Mouse (Mus musculus) forebrain, embryonic 15.5 days (tissue): Measurements from ENCODE around the gene Tmeff1. TPM values are rescaled to one million over a fixed set of nuclear protein-coding genes. Genes with fewer than 3 reads are reported as not detected.
A peak's percentile ranks its signal among the peaks of the same experiment; 100 is the strongest.

Experiments
- ATAC-seq: fragments of 200-750 bp; cut with Nextera tagmentation; replicated peaks from 2 replicates; pipeline ENCODE4 v1.8.0; 2017; ENCODE audit warnings: mild to moderate bottlenecking, moderate TSS enrichment, moderate library complexity
- H3K27ac ChIP-seq: fragments of 300-500 bp; sonication (generic); replicated peaks from 2 replicates; pipeline ENCODE4 v1.5.1; 2015; ENCODE audit warnings: mild to moderate bottlenecking, inconsistent platforms
- H3K27me3 ChIP-seq: fragments of 300-500 bp; sonication (generic); 2 replicates; pipeline ENCODE4 v1.6.1; 2015; ENCODE audit warnings: inconsistent platforms
- H3K36me3 ChIP-seq: fragments of 300-500 bp; sonication (generic); 2 replicates; pipeline ENCODE4 v1.6.1; 2015; ENCODE audit warnings: mild to moderate bottlenecking, inconsistent platforms
- H3K4me1 ChIP-seq: fragments of 300-500 bp; sonication (generic); 2 replicates; pipeline ENCODE4 v1.6.1; 2015; ENCODE audit warnings: inconsistent platforms
- H3K4me2 ChIP-seq: fragments of 300-500 bp; sonication (generic); replicated peaks from 2 replicates; pipeline ENCODE4 v1.6.1; 2015; ENCODE audit warnings: mild to moderate bottlenecking, inconsistent platforms
- H3K4me3 ChIP-seq: fragments of 300-500 bp; sonication (generic); 2 replicates; pipeline ENCODE4 v1.5.1; 2015; ENCODE audit warnings: mild to moderate bottlenecking, inconsistent platforms
- H3K9ac ChIP-seq: fragments of 300-500 bp; sonication (generic); replicated peaks from 2 replicates; pipeline ENCODE4 v1.6.1; 2015; ENCODE audit warnings: mild to moderate bottlenecking, inconsistent platforms
- H3K9me3 ChIP-seq: fragments of 300-500 bp; sonication (generic); 2 replicates; pipeline ENCODE4 v1.6.1; 2016; ENCODE audit warnings: inconsistent platforms
- WGBS: fragments of 180-500 bp; shearing (Covaris S2); methylation state at CpG from one replicate; pipeline ENCODE4 v1.1.7; 2015; ENCODE audit warnings: mixed read lengths; 5-methylcytosine and 5-hydroxymethylcytosine counted together
- polyA plus RNA-seq: library from polyadenylated mRNA; unstranded; fragments of >200 nt; fragmentation: Nextera tagmentation; extraction: Ambion mirVana; gene quantifications from 2 replicates; pipeline ENCODE4 v1.2.1, GENCODE M21; 2015

Gene Tmeff1
- polyA plus RNA-seq, 1 experiment from 2014 or later, result 241 TPM

GRCm38 (mm10) chr4:48634058-48634457 is 49.1 kb downstream of the Tmeff1 start:
- 63% methylated on average over 2 of the region's 2 CpGs for WGBS
- no peak overlapping the region for H3K27ac ChIP-seq
- no peak overlapping the region for H3K9ac ChIP-seq
- 0 out of 2 replicates have a peak, but pooled peaks cover 2% of the 10 kb centered on the region for H3K4me1 ChIP-seq
- H3K27me3 ChIP-seq, result no peaks in the 10 kb centered on the region
- no peaks in the 10 kb centered on the region for H3K9me3 ChIP-seq
- peaks cover 26% of the 10 kb centered on the region for H3K36me3 ChIP-seq
- no peak for ATAC-seq
- H3K4me3 ChIP-seq, result no peak overlapping the region
- no peak overlapping the region for H3K4me2 ChIP-seq

GRCm38 (mm10) chr4:48636831-48637230 is 51.9 kb downstream of the Tmeff1 start:
- WGBS, result 96% methylated on average over 13 of the region's 13 CpGs
- no peak overlapping the region for H3K9ac ChIP-seq
- H3K27ac ChIP-seq, result no peak overlapping the region
- no peaks in the 10 kb centered on the region for H3K9me3 ChIP-seq
- no peaks in the 10 kb centered on the region for H3K27me3 ChIP-seq
- H3K36me3 ChIP-seq, result peaks cover 48% of the 10 kb centered on the region
- H3K4me2 ChIP-seq, result no peak overlapping the region
- no peak overlapping the region for H3K4me3 ChIP-seq
- ATAC-seq, result no peak
- no peaks in the 10 kb centered on the region for H3K4me1 ChIP-seq

- H3K27ac ChIP-seq, result no peak overlapping the region
- H3K9ac ChIP-seq, result no peak overlapping the region
- H3K4me1 ChIP-seq, result no peaks in the 10 kb centered on the region
- no peak overlapping the region for H3K4me3 ChIP-seq
- ATAC-seq, result no peak
- H3K27me3 ChIP-seq, result no peaks in the 10 kb centered on the region
- no peaks in the 10 kb centered on the region for H3K9me3 ChIP-seq
- H3K36me3 ChIP-seq, result peaks cover 49% of the 10 kb centered on the region
- 80% methylated on average over 10 of the region's 10 CpGs for WGBS
- H3K4me2 ChIP-seq, result no peak overlapping the region
Observed at GRCm38 (mm10) chr4:48638132-48638531, 53.2 kb downstream of the Tmeff1 start.

DNA sequence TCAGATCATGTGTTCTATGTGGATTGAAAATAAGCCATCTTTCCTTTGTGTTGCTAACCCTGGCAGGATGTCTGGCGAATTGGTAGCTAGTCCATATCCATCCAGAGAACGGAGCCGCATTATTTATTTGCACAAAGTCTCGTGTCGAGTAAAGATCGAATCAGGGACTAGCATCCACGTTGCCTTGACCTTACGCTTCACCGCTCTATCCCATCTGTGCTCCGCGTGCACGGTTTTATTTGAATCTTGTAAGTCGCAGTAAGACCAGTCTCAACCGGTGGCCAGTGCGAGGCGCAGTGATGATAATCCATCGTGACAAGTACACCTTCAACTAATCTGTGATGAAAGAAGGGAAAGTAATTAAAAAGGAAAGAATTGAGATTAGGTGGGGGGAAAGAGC is 54.5 kb downstream of the Tmeff1 start:
- no peaks in the 10 kb centered on the region for H3K4me1 ChIP-seq
- no peak overlapping the region for H3K4me2 ChIP-seq
- no peak overlapping the region for H3K4me3 ChIP-seq
- H3K27ac ChIP-seq, result no peak overlapping the region
- no peaks in the 10 kb centered on the region for H3K9me3 ChIP-seq
- ATAC-seq, result no peak
- WGBS, result 93% methylated on average over 17 of the region's 17 CpGs
- H3K27me3 ChIP-seq, result no peaks in the 10 kb centered on the region
- peaks cover 53% of the 10 kb centered on the region for H3K36me3 ChIP-seq
- H3K9ac ChIP-seq, result no peak overlapping the region

DNA sequence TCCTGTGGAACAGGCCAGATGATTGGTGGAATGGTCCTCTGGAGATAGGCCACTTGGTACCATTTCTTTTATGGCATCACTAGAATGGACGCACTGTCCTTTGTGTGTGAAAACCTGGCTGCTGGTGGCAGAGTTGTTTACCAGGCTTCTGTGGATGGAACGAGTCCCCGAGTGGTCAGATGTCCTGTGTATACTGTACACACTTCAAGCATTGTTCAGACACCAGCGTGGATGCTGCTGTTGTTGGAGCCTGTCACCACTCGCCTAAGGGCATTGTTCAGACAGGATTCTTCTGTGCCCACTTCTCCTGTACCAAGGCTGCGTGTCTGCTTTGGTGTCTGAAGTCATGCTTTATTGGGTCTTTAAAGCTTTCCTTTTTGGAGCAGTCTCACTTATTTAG is 58.8 kb downstream of the Tmeff1 start:
- peaks cover 61% of the 10 kb centered on the region for H3K36me3 ChIP-seq
- H3K9me3 ChIP-seq, result no peaks in the 10 kb centered on the region
- H3K27me3 ChIP-seq, result no peaks in the 10 kb centered on the region
- no peak for ATAC-seq
- H3K4me3 ChIP-seq, result no peak overlapping the region
- 88% methylated on average over 6 of the region's 6 CpGs for WGBS
- no peak overlapping the region for H3K4me2 ChIP-seq
- no peaks in the 10 kb centered on the region for H3K4me1 ChIP-seq
- H3K27ac ChIP-seq, result no peak overlapping the region
- H3K9ac ChIP-seq, result no peak overlapping the region

DNA sequence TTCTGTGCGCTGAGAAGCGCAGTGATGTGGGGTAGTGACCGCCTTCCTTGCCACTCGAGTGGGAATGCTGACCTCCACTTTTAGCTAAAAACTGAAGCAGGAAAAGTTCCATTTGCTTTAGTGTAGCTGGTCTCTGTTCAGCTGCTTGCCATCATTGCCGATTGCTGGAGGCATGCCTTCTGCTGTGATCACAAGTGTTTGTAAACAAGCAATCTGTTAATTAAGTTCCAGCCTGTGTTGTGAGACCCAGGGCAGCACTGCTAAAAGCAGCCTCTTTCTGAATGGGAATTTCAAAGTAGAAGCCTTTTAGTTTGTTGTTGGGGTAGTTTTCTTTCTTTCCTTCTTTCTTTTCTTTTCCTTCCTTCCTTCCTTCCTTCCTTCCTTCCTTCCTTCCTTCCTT is 61.2 kb downstream of the Tmeff1 start:
- 0 out of 2 replicates have a peak, but pooled peaks have one; percentile 54 for ATAC-seq
- peaks cover 60% of the 10 kb centered on the region for H3K36me3 ChIP-seq

DNA sequence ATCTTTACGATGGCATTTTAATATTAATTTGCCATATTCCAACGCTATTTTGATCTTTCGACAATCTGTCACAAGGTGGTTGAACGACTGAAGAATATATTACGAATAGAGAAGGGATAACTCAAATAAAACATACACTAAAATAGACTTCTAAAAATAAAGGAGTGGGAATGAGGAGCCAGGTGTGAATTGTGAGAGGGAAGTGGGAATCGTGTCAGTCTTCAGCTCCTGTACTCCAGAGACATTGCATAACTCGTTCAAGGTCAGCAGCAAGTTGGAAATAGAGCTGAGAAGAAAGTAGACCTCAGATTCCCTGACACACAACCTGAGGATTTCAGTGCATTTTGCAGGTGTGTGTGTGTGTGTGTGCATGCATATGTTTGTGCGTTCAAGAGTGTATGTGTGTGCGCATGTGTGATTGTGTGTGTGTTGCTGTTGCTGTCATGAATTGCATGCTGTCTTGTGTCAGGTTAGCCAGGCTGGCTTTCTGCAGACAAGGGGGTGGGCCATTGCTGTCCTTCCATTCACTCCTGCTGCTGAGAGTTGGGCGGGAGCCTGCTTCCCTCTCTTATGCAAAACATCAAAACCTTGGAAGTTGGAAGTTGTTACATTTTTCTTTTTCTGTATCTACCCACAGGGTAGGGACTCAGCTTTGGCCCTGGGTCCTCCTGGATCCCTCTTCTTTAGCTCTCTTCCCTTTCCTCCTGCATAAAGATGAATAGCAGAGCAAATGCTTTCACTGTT is 65.8 kb downstream of the Tmeff1 start:
- Histone ChIP-seq H3K4me2 (no peak overlapping the region), H3K9me3 (no peaks in the 10 kb centered on the region), H3K36me3 (peaks cover 67% of the 10 kb centered on the region), H3K4me1 (peaks cover 3% of the 10 kb centered on the region; the same call in 1 of the 2 replicates), H3K27me3 (no peaks in the 10 kb centered on the region), H3K4me3 (no peak overlapping the region), H3K9ac (no peak overlapping the region), H3K27ac (no peak overlapping the region)
- ATAC-seq, result no peak
- WGBS, result 87% methylated on average over 10 of the region's 10 CpGs

More for the DNA sequence above, 61.2 kb downstream of the Tmeff1 start:
- 84% methylated on average over 5 of the region's 5 CpGs for WGBS
- Histone ChIP-seq H3K4me1 (peaks cover 3% of the 10 kb centered on the region; the same call in 1 of the 2 replicates), H3K4me2 (no peak overlapping the region), H3K9ac (no peak overlapping the region), H3K4me3 (no peak overlapping the region), H3K9me3 (no peaks in the 10 kb centered on the region), H3K27me3 (no peaks in the 10 kb centered on the region), H3K27ac (no peak overlapping the region)

GRCm38 (mm10) chr4:48654118-48654517 is 69.1 kb downstream of the Tmeff1 start:
- no peak for ATAC-seq
- Histone ChIP-seq H3K27ac (no peak overlapping the region), H3K9ac (no peak overlapping the region), H3K4me1 (peaks cover 3% of the 10 kb centered on the region; the same call in 1 of the 2 replicates), H3K4me2 (no peak overlapping the region), H3K27me3 (no peaks in the 10 kb centered on the region), H3K9me3 (no peaks in the 10 kb centered on the region), H3K4me3 (no peak overlapping the region), H3K36me3 (peaks cover 71% of the 10 kb centered on the region)
- WGBS, result 81% methylated on average over 4 of the region's 4 CpGs

DNA sequence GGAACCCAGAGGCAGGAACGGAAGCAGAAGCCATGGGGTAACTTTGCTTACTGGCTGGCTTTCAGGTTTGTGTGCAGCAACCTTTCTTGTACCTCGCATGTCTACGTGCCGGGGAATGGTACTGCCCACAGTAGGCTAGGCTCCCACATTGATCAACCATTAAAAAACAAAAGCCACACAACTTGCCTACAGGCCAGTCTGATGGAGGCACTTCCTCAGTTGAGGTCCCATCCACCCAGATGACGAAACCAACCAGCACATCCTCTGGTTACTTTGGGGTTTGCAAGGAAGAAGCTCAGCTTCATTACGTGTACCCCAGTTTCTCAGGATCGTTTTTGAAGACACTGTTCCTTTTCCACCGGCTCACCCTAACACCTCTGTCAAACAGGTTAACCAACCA is 71.6 kb downstream of the Tmeff1 start:
- Histone ChIP-seq H3K4me1 (peaks cover 5% of the 10 kb centered on the region), H3K27ac (no peak overlapping the region), H3K4me3 (no peak overlapping the region), H3K9ac (no peak overlapping the region), H3K27me3 (no peaks in the 10 kb centered on the region), H3K36me3 (peaks cover 64% of the 10 kb centered on the region), H3K9me3 (no peaks in the 10 kb centered on the region), H3K4me2 (no peak overlapping the region)
- 93% methylated on average over 8 of the region's 8 CpGs for WGBS
- ATAC-seq, result no peak

- peaks cover 61% of the 10 kb centered on the region for H3K36me3 ChIP-seq
- no peak overlapping the region for H3K4me3 ChIP-seq
- 0 out of 2 replicates have a peak overlapping the region, but pooled peaks have one; percentile 49 for H3K27ac ChIP-seq
- H3K27me3 ChIP-seq, result no peaks in the 10 kb centered on the region
- WGBS, result 86% methylated on average over 4 of the region's 4 CpGs
- no peak overlapping the region for H3K9ac ChIP-seq
- H3K9me3 ChIP-seq, result no peaks in the 10 kb centered on the region
- no peak for ATAC-seq
- no peak overlapping the region for H3K4me2 ChIP-seq
- H3K4me1 ChIP-seq, result peaks cover 6% of the 10 kb centered on the region
Observed at GRCm38 (mm10) chr4:48660144-48660543, 75.2 kb downstream of the Tmeff1 start.

- H3K27ac ChIP-seq, result peak overlapping the region; percentile 49
Observed at GRCm38 (mm10) chr4:48660619-48661575, 75.9 kb downstream of the Tmeff1 start.

DNA sequence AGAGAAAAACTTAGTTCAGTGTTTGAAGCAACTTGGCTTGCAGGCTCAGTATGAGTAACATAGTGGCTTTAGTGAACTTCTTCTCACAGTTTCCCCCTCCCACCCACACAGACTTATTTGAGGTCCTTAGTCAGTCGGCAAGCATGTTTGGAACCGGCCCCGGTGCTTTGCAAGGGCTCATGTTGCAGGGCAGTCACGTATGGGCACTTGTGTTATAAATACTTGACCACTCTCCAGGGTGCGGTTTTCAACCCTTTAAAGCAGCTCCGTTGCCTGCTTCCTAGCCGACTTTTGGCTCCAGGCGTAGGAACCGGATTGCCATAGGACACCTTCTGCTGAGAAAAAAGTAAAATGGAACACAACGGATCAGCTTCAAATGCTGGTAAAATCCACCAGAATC is 78.3 kb downstream of the Tmeff1 start, which contains the start of gene Cavin4:
Gene Cavin4, plus strand, starts transcription at position 244 of the 400 bp plus-strand sequence.
- 90% methylated on average over 10 of the region's 10 CpGs for WGBS
- Histone ChIP-seq H3K27me3 (no peaks in the 10 kb centered on the region), H3K4me1 (peaks cover 6% of the 10 kb centered on the region), H3K36me3 (peaks cover 46% of the 10 kb centered on the region), H3K9ac (no peak within 1 kb of the TSS), H3K27ac (no peak within 1 kb of the TSS), H3K4me3 (no peak within 1 kb of the TSS), H3K4me2 (no peak within 1 kb of the TSS), H3K9me3 (no peaks in the 10 kb centered on the region)
- ATAC-seq, result no peak

More at GRCm38 (mm10) chr4:48660619-48661575, 75.9 kb downstream of the Tmeff1 start:
- ATAC-seq, result peak; percentile 31; the same call in 1 of the 2 replicates
- H3K27me3 ChIP-seq, result no peaks in the 10 kb centered on the region
- 67% methylated on average over 7 of the region's 7 CpGs for WGBS
- H3K4me1 ChIP-seq, result peaks cover 6% of the 10 kb centered on the region
- no peak overlapping the region for H3K9ac ChIP-seq
- no peak overlapping the region for H3K4me3 ChIP-seq
- H3K4me2 ChIP-seq, result no peak overlapping the region
- no peaks in the 10 kb centered on the region for H3K9me3 ChIP-seq
- H3K36me3 ChIP-seq, result peaks cover 61% of the 10 kb centered on the region
